Mouse (Mus musculus) cerebellum, postnatal 4 days (tissue): ENCODE data around the gene 9030612E09Rik.
A peak's percentile ranks its signal among the peaks of the same experiment; 100 is the strongest.

ENCODE experiments used
- DNase-seq, 2 experiments: peaks; one replicate each; pipeline ENCODE4 v3.0.0; 2022; ENCODE audit warnings: low spot score in 2 of 2, mixed read lengths in 1 of 2

9030612E09Rik gene

GRCm38 (mm10) chr10:43174326-43175155 is at the start of gene 9030612E09Rik, which contains the start of gene Sobp:
9030612E09Rik (plus strand) TSS chr10:43174704.
Sobp (minus strand) TSS chr10:43174530.
- peak; percentile 46 to 76 for DNase-seq

GRCm38 (mm10) chr10:43128750-43129149 is 45.8 kb upstream of the 9030612E09Rik start:
- no peak for DNase-seq

GRCm38 (mm10) chr10:43134027-43134426 is 40.5 kb upstream of the 9030612E09Rik start:
- no peak for DNase-seq

- DNase-seq = no peak
Measured at GRCm38 (mm10) chr10:43143173-43143572, 31.3 kb upstream of the 9030612E09Rik start.

DNA sequence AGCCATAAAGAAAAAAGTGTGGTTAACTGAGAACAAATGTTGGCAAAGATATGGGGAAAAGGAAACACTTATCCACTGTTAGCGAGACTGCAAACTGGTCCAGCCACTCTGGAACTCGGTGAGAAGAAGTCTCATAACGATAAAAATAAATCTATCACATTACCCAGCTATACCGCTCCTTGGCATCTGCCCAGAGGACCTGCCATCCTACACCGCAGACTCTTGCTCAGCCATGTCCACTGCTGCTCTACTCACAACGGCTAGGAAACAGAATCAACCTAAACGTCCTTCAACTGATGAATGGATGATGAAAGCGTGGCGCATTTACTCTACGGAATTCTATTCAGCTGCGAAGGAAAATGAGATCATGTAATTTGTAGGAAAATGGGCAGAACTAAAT is 26.0 kb upstream of the 9030612E09Rik start:
- DNase-seq = no peak

DNA sequence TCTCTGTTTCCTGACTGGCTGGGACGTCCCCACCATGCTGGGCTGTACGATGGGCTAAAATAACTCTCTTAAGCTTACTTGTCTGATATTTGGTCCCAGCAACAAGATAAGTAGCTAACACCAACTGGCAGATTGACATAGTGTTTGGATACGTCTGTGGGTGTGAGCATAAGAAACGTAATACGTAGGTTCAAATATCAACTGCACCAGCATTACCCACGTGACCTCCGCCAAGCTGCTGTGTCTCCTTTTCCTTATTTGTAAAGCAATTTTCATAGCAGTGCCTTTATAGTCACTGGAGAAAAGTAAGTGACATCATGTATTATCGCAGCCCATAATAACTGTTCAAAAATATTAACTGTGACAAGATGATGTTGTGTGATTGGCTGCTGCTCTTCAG is 21.9 kb upstream of the 9030612E09Rik start:
- no peak for DNase-seq

DNA sequence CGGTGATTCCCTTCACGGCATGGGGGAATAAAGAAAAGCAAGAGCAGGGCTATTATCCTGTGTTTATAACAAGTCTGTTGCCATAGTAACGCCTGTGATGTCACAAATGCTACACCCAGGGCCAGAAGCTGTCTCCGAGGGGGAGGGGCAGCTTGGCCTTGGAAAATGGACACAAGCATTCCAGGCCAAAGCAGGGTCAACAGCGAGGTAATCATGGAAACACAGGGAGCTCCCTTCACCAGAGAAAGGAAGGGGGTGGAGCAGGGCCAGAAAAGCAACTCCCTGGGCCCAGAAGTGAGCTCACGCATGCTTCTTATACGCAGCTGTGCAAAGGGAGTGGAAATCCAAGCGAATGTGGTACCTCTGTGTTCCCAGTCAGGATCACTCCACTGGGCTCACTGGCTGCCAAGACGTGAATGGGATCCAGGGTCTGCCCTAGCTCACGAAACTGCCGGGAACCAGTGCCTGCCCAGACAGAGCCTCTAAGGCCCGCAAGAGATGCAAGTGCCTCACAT is 19.4 kb upstream of the 9030612E09Rik start:
- peak in 1 of 2 experiments; percentile 51 for DNase-seq

DNA sequence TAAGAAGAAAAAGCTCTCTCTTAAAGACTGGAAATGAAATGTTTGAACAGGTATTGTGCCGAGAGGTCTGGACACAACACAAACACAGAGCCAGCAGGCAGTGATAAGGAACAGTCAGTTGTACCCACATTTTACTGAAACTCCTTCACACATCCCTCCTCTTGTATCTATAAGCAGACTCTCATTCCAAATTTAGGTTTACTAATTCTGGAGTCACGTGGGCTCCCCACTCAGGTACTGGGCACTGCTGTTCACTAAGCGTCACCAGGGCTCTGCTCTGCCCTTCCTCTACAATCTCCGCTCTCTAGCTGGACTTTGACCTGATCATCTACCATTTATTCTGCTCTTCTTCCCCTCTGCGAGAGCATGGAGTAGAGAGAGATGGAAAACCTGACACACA is 15.6 kb upstream of the 9030612E09Rik start:
- DNase-seq = no peak

GRCm38 (mm10) chr10:43159333-43159732 is 15.2 kb upstream of the 9030612E09Rik start:
- no peak for DNase-seq

DNA sequence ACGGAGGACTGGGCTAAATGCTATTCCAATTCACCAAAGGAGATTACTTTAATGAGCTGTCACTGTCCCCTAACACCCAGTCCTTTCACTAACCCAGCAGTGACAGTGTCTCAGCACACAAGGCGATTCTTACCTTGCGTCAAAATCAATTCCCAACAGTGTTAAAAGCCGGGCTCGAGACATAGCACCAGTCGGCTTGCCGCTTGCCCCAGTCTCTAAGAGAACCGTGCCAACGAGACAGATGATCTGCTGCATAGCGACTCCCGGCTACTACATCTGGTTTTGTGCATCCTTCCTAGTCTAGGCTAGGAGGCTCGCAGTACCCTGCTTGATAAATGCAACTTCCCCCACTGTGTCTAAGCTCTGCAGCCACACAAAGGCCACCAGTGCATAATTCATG is 12.2 kb upstream of the 9030612E09Rik start:
- no peak for DNase-seq

- no peak for DNase-seq
Measured at GRCm38 (mm10) chr10:43164406-43164805, 10.1 kb upstream of the 9030612E09Rik start.

DNA sequence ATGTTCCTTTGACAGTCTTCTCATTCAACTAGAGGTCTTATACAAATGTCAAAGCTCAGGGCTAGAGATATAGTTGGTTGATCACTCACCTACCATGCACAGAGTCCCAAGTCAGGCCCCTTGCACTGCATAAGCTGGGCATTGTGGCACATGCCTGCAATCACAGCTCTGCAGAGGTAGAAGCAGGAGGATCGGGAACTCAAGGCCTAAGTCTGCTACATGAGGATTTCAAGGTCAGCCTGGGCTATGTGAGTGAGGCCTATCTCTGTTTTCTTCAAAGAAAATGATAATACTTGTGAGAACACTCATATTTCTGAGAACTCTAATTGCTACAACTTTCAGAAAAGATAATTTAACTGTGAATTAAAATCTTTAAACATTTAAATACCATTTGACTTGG is 8.4 kb upstream of the 9030612E09Rik start:
- no peak for DNase-seq

DNA sequence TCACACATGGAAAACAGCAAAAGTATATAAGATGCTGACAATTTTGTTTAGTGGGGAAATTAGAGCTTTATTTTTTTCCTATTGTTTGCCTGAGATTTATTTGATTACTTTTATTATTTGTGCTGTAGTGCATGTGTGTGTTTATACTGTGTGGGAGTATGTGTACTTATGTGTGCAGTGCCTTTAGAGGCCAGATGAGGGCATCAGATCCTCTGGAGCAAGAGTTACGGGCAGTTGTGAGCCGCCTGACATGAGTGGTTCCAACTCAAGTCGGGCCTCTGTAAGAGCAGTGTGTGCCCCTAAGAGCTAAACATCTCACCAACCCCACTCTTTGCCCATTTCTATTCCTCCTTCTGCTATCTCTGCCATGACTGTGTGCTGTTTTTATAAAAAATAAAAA is 7.7 kb upstream of the 9030612E09Rik start:
- DNase-seq = no peak

GRCm38 (mm10) chr10:43168847-43169246 is 5.7 kb upstream of the 9030612E09Rik start:
- no peak for DNase-seq

- no peak for DNase-seq
Measured at GRCm38 (mm10) chr10:43171106-43171505, 3.4 kb upstream of the 9030612E09Rik start.

- no peak for DNase-seq
Measured at GRCm38 (mm10) chr10:43172066-43172465, 2.4 kb upstream of the 9030612E09Rik start.

- DNase-seq = no peak
Measured at GRCm38 (mm10) chr10:43172554-43172953, 1.9 kb upstream of the 9030612E09Rik start.

DNA sequence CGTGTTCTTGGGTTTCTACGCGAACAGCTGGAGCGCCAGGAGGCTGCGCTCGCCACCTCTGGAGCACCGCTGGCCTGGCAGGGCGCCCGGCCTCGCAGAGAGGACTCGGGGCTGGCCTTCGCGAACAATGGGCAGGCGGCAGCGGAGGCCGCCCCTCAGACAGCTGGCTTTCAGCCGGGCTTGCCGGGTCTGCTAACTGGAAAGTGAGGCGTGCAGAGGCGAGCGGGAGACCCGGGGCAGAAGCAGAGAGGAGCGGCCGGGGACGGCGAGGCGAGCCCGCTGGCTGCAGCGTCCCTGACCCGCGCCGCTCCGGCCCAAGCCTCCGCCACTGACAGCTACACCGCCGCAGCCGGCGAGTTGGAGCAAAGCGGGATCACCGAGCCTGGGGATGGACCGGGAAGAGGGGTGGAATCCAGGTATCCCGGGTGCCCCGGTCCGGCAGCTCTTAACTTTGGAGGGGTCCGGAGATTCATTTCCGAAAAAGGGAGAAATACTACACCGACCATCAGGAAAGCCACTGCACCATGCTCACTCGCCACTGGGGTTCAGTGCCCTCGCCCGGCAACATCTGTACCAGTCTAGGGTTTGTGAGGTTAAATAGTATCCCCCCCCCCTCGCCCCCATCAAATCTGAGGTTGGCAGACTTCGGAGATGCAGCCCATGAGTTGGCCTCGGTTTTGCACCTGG is 1.2 kb upstream of the 9030612E09Rik start:
- DNase-seq = peak; percentile 23 to 59

- DNase-seq = no peak
Measured at GRCm38 (mm10) chr10:43173828-43174325, 627 bp upstream of the 9030612E09Rik start.

DNA sequence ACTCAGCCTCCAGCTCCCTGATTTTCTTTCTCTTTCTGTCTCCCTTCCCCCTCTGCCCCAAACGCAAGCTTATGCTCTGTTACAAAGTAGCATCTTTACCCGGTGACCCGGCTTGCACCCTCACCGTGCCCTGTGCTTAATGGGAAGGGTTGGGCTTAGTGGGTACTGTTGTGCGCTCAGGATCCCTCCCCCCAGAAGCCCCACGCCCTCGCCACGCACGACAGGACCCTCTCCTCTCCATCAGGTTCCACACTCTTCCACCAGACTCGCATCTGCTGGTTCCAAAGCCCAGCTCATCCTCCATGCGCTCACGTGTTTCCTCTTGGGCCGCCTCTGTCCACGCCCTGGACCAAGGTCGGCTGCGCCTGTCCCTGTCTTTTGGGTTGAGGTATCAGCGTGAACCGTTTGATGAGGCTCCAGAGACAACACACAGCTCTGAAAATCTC is 675 bp downstream of the 9030612E09Rik start:
- DNase-seq = no peak

DNA sequence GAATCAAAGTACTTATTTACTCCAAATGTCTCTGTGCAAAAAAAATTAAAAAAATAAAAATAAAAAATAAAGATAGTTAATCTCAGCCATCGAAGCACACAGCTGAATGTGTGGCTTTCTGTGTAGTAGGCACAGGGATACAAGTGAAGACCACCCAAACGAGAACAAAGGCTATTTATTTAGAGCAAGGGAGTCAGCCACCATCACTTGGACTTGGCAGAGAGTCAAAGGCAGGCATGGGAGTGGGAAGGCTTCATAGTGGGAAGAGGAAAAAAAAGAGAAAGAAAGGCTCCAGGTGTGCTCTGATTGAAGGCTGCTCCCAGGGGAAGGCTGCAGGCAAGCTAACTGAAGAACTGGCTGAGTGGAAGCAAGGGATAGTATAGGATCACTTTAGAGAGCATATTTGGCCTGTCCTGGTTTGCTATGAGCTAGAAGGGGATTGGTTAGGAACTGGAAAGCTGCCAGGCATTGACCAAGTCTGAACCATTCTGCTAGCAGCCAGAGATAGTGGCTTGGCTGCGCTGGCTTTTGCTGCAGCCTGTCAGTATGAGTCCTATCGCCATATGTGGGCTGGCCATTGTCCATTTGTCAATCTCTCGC is 5.9 kb downstream of the 9030612E09Rik start:
- peak in 1 of 2 experiments; percentile 46 for DNase-seq

DNA sequence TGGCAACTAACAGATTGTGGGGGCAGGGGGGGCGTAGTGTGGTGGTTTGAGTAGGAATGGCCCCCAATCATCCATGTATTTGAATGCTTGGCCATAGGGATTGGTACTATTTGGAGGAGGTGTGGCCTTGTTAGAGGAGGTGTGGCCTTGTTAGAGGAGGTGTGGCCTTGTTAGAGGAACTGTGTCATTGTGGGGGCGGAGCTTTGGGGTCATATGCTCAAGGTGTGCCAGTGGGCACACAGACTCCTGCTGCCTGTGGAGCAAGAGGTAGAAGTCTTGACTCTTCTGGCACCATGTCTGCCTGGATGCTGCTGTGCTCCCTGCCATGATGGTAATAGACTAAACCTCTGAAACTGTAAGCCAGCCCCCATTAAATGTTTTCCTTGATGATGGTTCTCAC is 25.7 kb downstream of the 9030612E09Rik start:
- no peak for DNase-seq
